Mouse (Mus musculus): Measurements from ENCODE around the gene Il22ra1. TPM values are rescaled to one million over a fixed set of nuclear protein-coding genes. Genes with fewer than 3 reads are reported as not detected.
A peak's percentile ranks its signal among the peaks of the same experiment; 100 is the strongest.

Il22ra1 gene
- polyA plus RNA-seq, 1 experiment from 2014 or later = not detected

DNA sequence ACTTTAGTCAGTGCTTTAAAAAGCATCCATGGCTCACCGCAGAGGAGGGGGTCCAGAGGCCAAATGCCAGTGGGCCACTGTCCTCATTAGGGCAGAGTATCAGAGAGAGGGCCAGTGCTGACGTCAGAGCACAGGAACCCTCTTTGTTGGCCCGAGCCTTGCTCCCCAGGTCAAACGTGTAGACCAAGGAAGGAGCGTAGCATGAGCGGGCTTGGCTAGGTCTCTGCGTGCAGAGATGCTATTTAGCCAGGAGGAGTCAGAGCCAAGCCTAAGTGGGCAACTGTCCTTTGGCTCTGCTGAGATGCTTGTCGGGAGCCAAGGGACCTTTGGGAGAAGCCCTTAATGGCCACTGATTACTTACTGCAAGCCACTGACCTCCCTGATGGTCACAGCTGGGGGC is 33.1 kb downstream of the Il22ra1 start:
- no peaks in the 10 kb centered on the region for H3K36me3 ChIP-seq (ENCODE audit: control insufficient read depth, insufficient read depth, low read length)
- no peak overlapping the region for H3K27ac ChIP-seq (replicated peaks in 1 of 2; ENCODE audit: control insufficient read depth in 1 of 2, insufficient read depth in 1 of 2, low read depth in 2 of 2, low read length in 2 of 2)
- no peak overlapping the region for H3K4me3 ChIP-seq (ENCODE audit: control insufficient read depth in 1 of 2, insufficient read depth in 1 of 2, low read depth in 1 of 2, low read length in 2 of 2)
- H3K4me2 ChIP-seq (ENCODE audit: low read length) = no peak overlapping the region
- ATAC-seq (ENCODE audit: insufficient number of reproducible peaks, insufficient read depth, low FRiP score, low read depth) = no peak
- 66% methylated on average over 8 of the region's 8 CpGs for WGBS
- no peak overlapping the region for H3K9ac ChIP-seq (ENCODE audit: low read length)
- H3K4me1 ChIP-seq (ENCODE audit: control insufficient read depth in 2 of 2, insufficient read depth in 2 of 2, low read length in 2 of 2) = peaks cover 3 to 6% of the 10 kb centered on the region in 2 experiments; a peak in 3 of 4 replicates
- H3K27me3 ChIP-seq (ENCODE audit: control insufficient read depth, insufficient read depth, low read length) = no peaks in the 10 kb centered on the region
- H3K9me3 ChIP-seq (ENCODE audit: control insufficient read depth, low read length) = no peaks in the 10 kb centered on the region

- Histone ChIP-seq H3K9ac (ENCODE audit: low read length) (no peak overlapping the region), H3K4me2 (ENCODE audit: low read length) (no peak overlapping the region), H3K27me3 (ENCODE audit: control insufficient read depth, insufficient read depth, low read length) (no peaks in the 10 kb centered on the region), H3K4me1 (ENCODE audit: control insufficient read depth in 2 of 2, insufficient read depth in 2 of 2, low read length in 2 of 2) (peaks cover 3 to 6% of the 10 kb centered on the region in 2 experiments; a peak in 3 of 4 replicates), H3K4me3 (ENCODE audit: control insufficient read depth in 1 of 2, insufficient read depth in 1 of 2, low read depth in 1 of 2, low read length in 2 of 2) (no peak overlapping the region), H3K9me3 (ENCODE audit: control insufficient read depth, low read length) (no peaks in the 10 kb centered on the region), H3K27ac (replicated peaks in 1 of 2; ENCODE audit: control insufficient read depth in 1 of 2, insufficient read depth in 1 of 2, low read depth in 2 of 2, low read length in 2 of 2) (no peak overlapping the region), H3K36me3 (ENCODE audit: control insufficient read depth, insufficient read depth, low read length) (no peaks in the 10 kb centered on the region)
- ATAC-seq (ENCODE audit: insufficient number of reproducible peaks, insufficient read depth, low FRiP score, low read depth) = no peak
- 83% methylated on average over 7 of the region's 7 CpGs for WGBS
Observed at GRCm38 (mm10) chr4:135761569-135761968, 33.6 kb downstream of the Il22ra1 start.

DNA sequence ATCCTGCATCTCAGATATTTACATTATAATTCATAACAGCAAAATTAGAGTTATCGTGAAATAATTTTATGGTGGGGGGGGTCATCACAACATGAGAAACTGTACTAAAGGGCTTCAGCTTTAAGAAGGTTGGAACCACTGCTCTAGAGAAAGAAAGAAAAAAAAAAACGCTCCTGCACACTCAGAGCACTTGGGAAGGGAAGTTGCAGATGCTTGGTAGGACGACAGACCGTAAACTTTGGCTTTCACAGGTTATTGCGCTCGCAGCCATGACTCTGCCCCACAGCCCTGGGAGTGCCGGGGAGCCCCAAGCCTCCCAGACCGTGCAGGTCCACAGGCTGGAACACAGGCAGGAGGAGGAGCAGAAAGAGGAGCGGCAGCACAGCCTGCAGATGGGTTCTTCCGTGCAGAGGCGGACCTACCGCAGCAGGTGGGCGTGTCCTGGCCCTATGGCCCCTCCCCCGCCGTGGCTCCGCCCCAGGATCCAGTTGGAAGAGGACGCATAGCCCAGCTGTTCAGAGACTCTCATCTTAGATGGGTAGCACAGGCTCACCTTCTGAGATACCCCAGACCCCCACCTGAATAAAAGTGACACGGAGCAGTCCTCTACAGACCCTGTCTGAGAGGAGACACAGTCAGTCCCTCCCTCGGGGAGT is 34.4 kb downstream of the Il22ra1 start:
- WGBS = 9% methylated on average over 19 of the region's 19 CpGs
- peak overlapping the region; percentile 34 to 40 for H3K4me3 ChIP-seq (ENCODE audit: control insufficient read depth in 1 of 2, insufficient read depth in 1 of 2, low read depth in 1 of 2, low read length in 2 of 2)
- H3K36me3 ChIP-seq (ENCODE audit: control insufficient read depth, insufficient read depth, low read length) = no peaks in the 10 kb centered on the region
- no peaks in the 10 kb centered on the region for H3K27me3 ChIP-seq (ENCODE audit: control insufficient read depth, insufficient read depth, low read length)
- H3K4me1 ChIP-seq (ENCODE audit: control insufficient read depth in 2 of 2, insufficient read depth in 2 of 2, low read length in 2 of 2) = peaks cover 3 to 6% of the 10 kb centered on the region in 2 experiments; a peak in 3 of 4 replicates
- ATAC-seq (ENCODE audit: insufficient number of reproducible peaks, insufficient read depth, low FRiP score, low read depth) = peak; percentile 57
- H3K4me2 ChIP-seq (ENCODE audit: low read length) = peak overlapping the region; percentile 65
- 0 out of 2 replicates have a peak overlapping the region, but pooled peaks have one; percentile 49 for H3K9ac ChIP-seq (ENCODE audit: low read length)
- no peak overlapping the region for H3K27ac ChIP-seq (replicated peaks in 1 of 2; ENCODE audit: control insufficient read depth in 1 of 2, insufficient read depth in 1 of 2, low read depth in 2 of 2, low read length in 2 of 2)
- H3K9me3 ChIP-seq (ENCODE audit: control insufficient read depth, low read length) = no peaks in the 10 kb centered on the region

DNA sequence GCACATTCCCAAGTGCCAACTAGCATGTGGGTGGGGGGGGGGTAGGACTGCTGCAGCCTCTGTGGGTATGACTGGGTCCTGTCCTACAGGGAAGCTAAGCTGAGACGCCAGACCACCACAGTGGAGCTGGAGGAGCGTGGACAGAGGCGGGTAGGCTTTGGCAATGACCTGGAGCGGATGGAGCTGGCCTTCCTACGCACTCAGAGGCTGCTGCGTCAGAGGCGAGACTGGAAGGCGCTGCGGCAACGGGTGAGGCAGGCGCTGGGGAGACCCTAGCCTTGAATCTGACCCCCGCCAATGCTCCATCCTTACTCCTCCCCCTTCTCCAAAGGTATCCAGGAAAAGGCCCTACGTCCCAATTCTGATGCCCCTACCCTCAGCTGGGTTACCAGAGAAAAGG is 36.7 kb downstream of the Il22ra1 start:
- WGBS = 86% methylated on average over 13 of the region's 13 CpGs
- Histone ChIP-seq H3K4me3 (ENCODE audit: control insufficient read depth in 1 of 2, insufficient read depth in 1 of 2, low read depth in 1 of 2, low read length in 2 of 2) (no peak overlapping the region), H3K27me3 (ENCODE audit: control insufficient read depth, insufficient read depth, low read length) (no peaks in the 10 kb centered on the region), H3K9ac (ENCODE audit: low read length) (no peak overlapping the region), H3K9me3 (ENCODE audit: control insufficient read depth, low read length) (no peaks in the 10 kb centered on the region), H3K4me1 (ENCODE audit: control insufficient read depth in 2 of 2, insufficient read depth in 2 of 2, low read length in 2 of 2) (peaks cover 0 to 3% of the 10 kb centered on the region in 2 experiments; a peak in 2 of 4 replicates), H3K4me2 (ENCODE audit: low read length) (no peak overlapping the region), H3K36me3 (ENCODE audit: control insufficient read depth, insufficient read depth, low read length) (no peaks in the 10 kb centered on the region), H3K27ac (replicated peaks in 1 of 2; ENCODE audit: control insufficient read depth in 1 of 2, insufficient read depth in 1 of 2, low read depth in 2 of 2, low read length in 2 of 2) (no peak overlapping the region)
- no peak for ATAC-seq (ENCODE audit: insufficient number of reproducible peaks, insufficient read depth, low FRiP score, low read depth)

- no peaks in the 10 kb centered on the region for H3K27me3 ChIP-seq (ENCODE audit: control insufficient read depth, insufficient read depth, low read length)
- no peak overlapping the region for H3K4me3 ChIP-seq (ENCODE audit: control insufficient read depth in 1 of 2, insufficient read depth in 1 of 2, low read depth in 1 of 2, low read length in 2 of 2)
- peaks cover 0 to 3% of the 10 kb centered on the region in 2 experiments; a peak in 2 of 4 replicates for H3K4me1 ChIP-seq (ENCODE audit: control insufficient read depth in 2 of 2, insufficient read depth in 2 of 2, low read length in 2 of 2)
- H3K36me3 ChIP-seq (ENCODE audit: control insufficient read depth, insufficient read depth, low read length) = no peaks in the 10 kb centered on the region
- H3K9ac ChIP-seq (ENCODE audit: low read length) = no peak overlapping the region
- H3K27ac ChIP-seq (replicated peaks in 1 of 2; ENCODE audit: control insufficient read depth in 1 of 2, insufficient read depth in 1 of 2, low read depth in 2 of 2, low read length in 2 of 2) = no peak overlapping the region
- no peak for ATAC-seq (ENCODE audit: insufficient number of reproducible peaks, insufficient read depth, low FRiP score, low read depth)
- no peak overlapping the region for H3K4me2 ChIP-seq (ENCODE audit: low read length)
- 65% methylated on average over 8 of the region's 8 CpGs for WGBS
- H3K9me3 ChIP-seq (ENCODE audit: control insufficient read depth, low read length) = no peaks in the 10 kb centered on the region
Observed at GRCm38 (mm10) chr4:135765707-135766106, 37.7 kb downstream of the Il22ra1 start.

- Histone ChIP-seq H3K4me2 (ENCODE audit: low read length) (no peak overlapping the region), H3K27ac (replicated peaks in 1 of 2; ENCODE audit: control insufficient read depth in 1 of 2, insufficient read depth in 1 of 2, low read depth in 2 of 2, low read length in 2 of 2) (no peak overlapping the region), H3K36me3 (ENCODE audit: control insufficient read depth, insufficient read depth, low read length) (no peaks in the 10 kb centered on the region), H3K27me3 (ENCODE audit: control insufficient read depth, insufficient read depth, low read length) (no peaks in the 10 kb centered on the region), H3K9me3 (ENCODE audit: control insufficient read depth, low read length) (no peaks in the 10 kb centered on the region), H3K9ac (ENCODE audit: low read length) (no peak overlapping the region), H3K4me1 (ENCODE audit: control insufficient read depth in 2 of 2, insufficient read depth in 2 of 2, low read length in 2 of 2) (peaks cover 3 to 4% of the 10 kb centered on the region in 2 experiments), H3K4me3 (ENCODE audit: control insufficient read depth in 1 of 2, insufficient read depth in 1 of 2, low read depth in 1 of 2, low read length in 2 of 2) (no peak overlapping the region)
- ATAC-seq (ENCODE audit: insufficient number of reproducible peaks, insufficient read depth, low FRiP score, low read depth) = no peak
- WGBS = 73% methylated on average over 3 of the region's 3 CpGs
Observed at GRCm38 (mm10) chr4:135766976-135767375, 39.0 kb downstream of the Il22ra1 start.

DNA sequence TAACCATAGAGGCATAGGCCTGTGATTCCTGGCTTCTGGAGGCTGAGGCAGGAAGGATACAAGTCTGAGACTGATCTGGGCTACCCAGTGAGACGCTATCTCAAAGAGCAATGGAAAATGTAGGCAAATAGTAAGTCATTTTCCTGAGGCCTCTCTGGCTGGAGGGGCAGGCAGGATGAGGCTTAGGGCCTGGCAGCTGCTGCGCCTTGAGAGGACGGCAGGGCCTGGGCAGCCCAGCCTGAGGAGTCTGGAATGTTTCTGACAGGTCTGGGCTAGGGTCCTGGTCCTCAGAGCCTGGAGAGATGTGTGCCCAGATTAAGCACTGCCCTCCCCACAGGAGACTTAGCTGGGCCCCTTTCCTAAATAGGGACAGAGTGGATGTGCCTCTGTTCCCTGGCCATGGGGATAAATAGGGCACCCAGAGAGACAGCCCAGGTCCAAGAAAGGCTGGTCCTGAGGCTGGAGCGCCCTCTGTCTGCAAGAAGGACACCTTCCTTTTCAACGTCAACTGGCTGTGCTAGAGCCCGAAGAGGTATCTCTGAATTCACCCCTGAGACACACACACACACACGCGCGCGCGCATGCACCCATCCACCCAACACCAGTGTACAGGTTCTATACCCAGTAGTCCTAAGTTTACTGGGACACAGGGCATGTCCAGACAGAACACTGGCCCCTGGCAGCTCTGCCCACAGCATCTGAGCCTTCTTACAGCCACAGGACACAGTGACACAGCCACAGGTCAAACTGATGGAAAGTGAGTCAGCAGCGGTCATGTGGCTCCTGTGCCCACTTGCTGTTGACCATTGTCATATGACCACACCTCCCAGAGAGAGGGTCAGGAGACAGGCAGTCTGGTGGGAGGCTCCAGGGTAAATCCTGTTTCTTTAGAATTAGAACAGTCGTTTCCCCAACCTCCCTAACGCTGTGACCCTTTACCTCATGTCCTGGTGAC is 40.9 kb downstream of the Il22ra1 start:
- no peaks in the 10 kb centered on the region for H3K27me3 ChIP-seq (ENCODE audit: control insufficient read depth, insufficient read depth, low read length)
- H3K4me1 ChIP-seq (ENCODE audit: control insufficient read depth in 2 of 2, insufficient read depth in 2 of 2, low read length in 2 of 2) = peaks cover 5 to 11% of the 10 kb centered on the region in 2 experiments
- WGBS = 59% methylated on average over 14 of the region's 14 CpGs
- no peak overlapping the region for H3K4me2 ChIP-seq (ENCODE audit: low read length)
- no peak for ATAC-seq (ENCODE audit: insufficient number of reproducible peaks, insufficient read depth, low FRiP score, low read depth)
- no peak overlapping the region for H3K27ac ChIP-seq (replicated peaks in 1 of 2; ENCODE audit: control insufficient read depth in 1 of 2, insufficient read depth in 1 of 2, low read depth in 2 of 2, low read length in 2 of 2)
- no peak overlapping the region for H3K9ac ChIP-seq (ENCODE audit: low read length)
- H3K4me3 ChIP-seq (ENCODE audit: control insufficient read depth in 1 of 2, insufficient read depth in 1 of 2, low read depth in 1 of 2, low read length in 2 of 2) = no peak overlapping the region
- H3K9me3 ChIP-seq (ENCODE audit: control insufficient read depth, low read length) = no peaks in the 10 kb centered on the region
- no peaks in the 10 kb centered on the region for H3K36me3 ChIP-seq (ENCODE audit: control insufficient read depth, insufficient read depth, low read length)

All from heart, embryonic 14.5 days (tissue).